Mouse (Mus musculus) lung, embryonic 16.5 days (tissue): ENCODE measurements around the gene Slc38a3. TPM values are rescaled to one million over a fixed set of nuclear protein-coding genes. Genes with fewer than 3 reads are reported as not detected.

ENCODE experiments used
- ATAC-seq: fragments of 200-750 bp; cut with Nextera tagmentation; 2 replicates; pipeline ENCODE4 v1.8.0; 2017; ENCODE audit warnings: low read depth, mild to moderate bottlenecking, moderate library complexity
- H3K27ac ChIP-seq: fragments of 300-500 bp; sonication (generic); 2 replicates; pipeline ENCODE4 v1.5.1; 2014; ENCODE audit warnings: mild to moderate bottlenecking, control low read depth, low read length
- H3K27me3 ChIP-seq: fragments of 300-500 bp; sonication (generic); 2 replicates; pipeline ENCODE4 v1.6.1; 2014; ENCODE audit warnings: low read depth, low read length, mixed read lengths; ENCODE audit not compliant: control insufficient read depth, insufficient read depth
- H3K36me3 ChIP-seq: fragments of 300-500 bp; sonication (generic); 2 replicates; pipeline ENCODE4 v1.6.1; 2014; ENCODE audit warnings: low read length; ENCODE audit not compliant: control insufficient read depth, insufficient read depth
- H3K4me1 ChIP-seq: fragments of 300-500 bp; sonication (generic); replicated peaks from 2 replicates; pipeline ENCODE4 v1.6.1; 2014; ENCODE audit warnings: low read length, mixed read lengths; ENCODE audit not compliant: control insufficient read depth, insufficient read depth
- H3K4me2 ChIP-seq: fragments of 300-500 bp; sonication (generic); 2 replicates; pipeline ENCODE4 v1.6.1; 2014; ENCODE audit warnings: low read depth, low read length, control low read depth
- H3K4me3 ChIP-seq: fragments of 300-500 bp; sonication (generic); 2 replicates; pipeline ENCODE4 v1.5.1; 2014; ENCODE audit warnings: mild to moderate bottlenecking, low read length, control low read depth
- H3K9ac ChIP-seq: fragments of 300-500 bp; sonication (generic); 2 replicates; pipeline ENCODE4 v1.6.1; 2014; ENCODE audit warnings: low read length, control low read depth
- H3K9me3 ChIP-seq: fragments of 300-500 bp; sonication (generic); 2 replicates; pipeline ENCODE4 v1.6.1; 2016; ENCODE audit warnings: low read length; ENCODE audit not compliant: control insufficient read depth
- WGBS: fragments of 180-500 bp; shearing (Covaris S2); extraction: QIAGEN DNeasy Blood & Tissue Kit; methylation state at CpG from one replicate; pipeline ENCODE4 v1.1.7; 2014; 5-methylcytosine and 5-hydroxymethylcytosine counted together
- polyA plus RNA-seq: library from polyadenylated mRNA; unstranded; fragments of >200 nt; fragmentation: Nextera tagmentation; extraction: Ambion mirVana; gene quantifications from 2 replicates; pipeline ENCODE4 v1.2.1, GENCODE M21; 2015

Slc38a3 gene
- polyA plus RNA-seq, 1 experiment from 2014 or later: 4.5 TPM

DNA sequence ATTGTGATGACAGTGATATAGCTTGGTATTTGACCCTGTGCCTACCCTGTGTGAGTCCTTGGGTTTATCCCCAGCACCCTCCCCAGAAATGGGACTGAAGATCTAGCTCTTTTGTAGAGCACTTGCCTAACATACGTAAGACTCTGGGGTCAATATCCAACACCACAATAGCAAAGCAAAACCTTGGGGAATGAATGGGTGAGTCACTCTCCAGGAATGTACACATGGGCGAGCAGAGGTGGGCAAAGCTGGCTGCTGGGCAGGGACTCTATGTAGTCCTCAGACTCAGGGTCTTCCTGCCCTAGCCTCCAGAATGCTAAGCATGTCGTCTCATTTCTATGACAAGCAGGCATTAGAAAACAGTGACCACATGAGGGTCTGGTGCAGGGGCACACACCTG lies 20.6 kb downstream of the Slc38a3 start:
- peaks cover 14% of the 10 kb centered on the region for H3K4me1 ChIP-seq
- ATAC-seq: no peak
- H3K27ac ChIP-seq: no peak overlapping the region
- no peaks in the 10 kb centered on the region for H3K27me3 ChIP-seq
- WGBS: 46% methylated on average over 3 of the region's 3 CpGs
- no peak overlapping the region for H3K9ac ChIP-seq
- no peak overlapping the region for H3K4me2 ChIP-seq
- no peaks in the 10 kb centered on the region for H3K36me3 ChIP-seq
- H3K4me3 ChIP-seq: no peak overlapping the region
- H3K9me3 ChIP-seq: no peaks in the 10 kb centered on the region

DNA sequence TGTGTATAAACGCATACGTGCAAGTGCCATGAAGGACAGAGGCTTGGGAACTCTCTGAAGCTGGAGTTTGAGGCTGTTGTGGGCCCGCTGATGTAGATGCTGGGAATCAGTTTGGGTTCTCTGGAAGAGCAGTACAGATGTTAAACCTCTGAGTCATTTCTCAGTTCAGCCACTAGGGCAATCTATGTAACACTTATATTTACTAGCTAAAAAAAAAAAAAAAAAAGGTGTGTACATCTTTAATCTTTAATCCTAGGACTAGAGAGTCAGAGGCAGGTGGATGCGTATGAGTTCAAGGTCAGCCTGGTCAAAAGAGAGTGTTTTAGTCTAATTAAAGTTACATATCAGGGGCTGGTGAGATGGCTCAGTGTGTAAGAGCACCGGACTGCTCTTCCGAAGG lies 22.4 kb downstream of the Slc38a3 start:
- no peak overlapping the region for H3K4me3 ChIP-seq
- no peak overlapping the region for H3K27ac ChIP-seq
- peaks cover 14% of the 10 kb centered on the region for H3K4me1 ChIP-seq
- ATAC-seq: no peak
- no peaks in the 10 kb centered on the region for H3K36me3 ChIP-seq
- H3K9me3 ChIP-seq: no peaks in the 10 kb centered on the region
- no peak overlapping the region for H3K4me2 ChIP-seq
- no peak overlapping the region for H3K9ac ChIP-seq
- WGBS: 72% methylated on average over 6 of the region's 6 CpGs
- no peaks in the 10 kb centered on the region for H3K27me3 ChIP-seq

DNA sequence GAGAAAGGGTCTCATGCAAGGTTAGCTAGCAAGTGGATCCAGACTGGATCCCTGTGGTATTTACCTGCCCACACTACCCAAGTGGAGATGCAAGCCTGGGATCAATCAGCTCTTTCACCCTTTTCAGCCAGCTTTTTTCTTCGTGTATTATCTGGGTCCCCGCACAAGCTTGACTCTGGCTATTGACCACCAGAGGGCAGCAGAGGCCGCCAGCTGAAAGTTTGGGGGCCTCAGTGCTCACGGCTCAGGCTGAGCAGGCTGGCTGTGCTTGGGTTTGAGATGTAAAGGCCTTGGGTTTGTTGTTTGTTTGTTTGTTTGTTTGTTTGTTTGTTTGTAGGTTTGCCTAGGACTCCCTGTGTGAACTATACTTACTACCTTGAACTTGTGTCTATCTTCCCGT lies 23.8 kb downstream of the Slc38a3 start:
- H3K27ac ChIP-seq: no peak overlapping the region
- peaks cover 14% of the 10 kb centered on the region for H3K4me1 ChIP-seq
- no peak overlapping the region for H3K4me3 ChIP-seq
- no peaks in the 10 kb centered on the region for H3K36me3 ChIP-seq
- H3K27me3 ChIP-seq: no peaks in the 10 kb centered on the region
- H3K9ac ChIP-seq: no peak overlapping the region
- WGBS: 14% methylated on average over 5 of the region's 5 CpGs
- H3K9me3 ChIP-seq: no peaks in the 10 kb centered on the region
- peak; percentile 73 for ATAC-seq
- no peak overlapping the region for H3K4me2 ChIP-seq

DNA sequence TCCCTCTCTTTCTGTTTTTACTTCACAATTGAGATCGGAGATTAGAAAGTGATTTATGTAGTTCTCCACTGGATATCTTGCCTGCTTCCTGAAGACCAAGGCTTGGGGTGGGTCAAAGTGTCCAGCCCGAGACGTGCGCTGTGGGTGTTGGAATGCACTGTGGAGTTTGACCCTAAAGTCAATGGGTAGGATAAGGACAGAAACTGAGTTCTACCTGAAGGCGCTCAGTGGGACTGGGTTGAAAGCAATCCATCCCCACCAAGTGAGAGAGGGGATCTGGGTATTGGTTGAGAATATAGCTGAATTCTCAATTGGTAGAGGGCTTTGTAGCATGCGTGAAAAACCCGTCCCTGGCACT lies 24.2 kb downstream of the Slc38a3 start:
- peak overlapping the region; percentile 61 for H3K4me2 ChIP-seq
- WGBS: 35% methylated on average over 7 of the region's 7 CpGs
- ATAC-seq: 0 out of 2 replicates have a peak, but pooled peaks have one; percentile 13
- H3K9ac ChIP-seq: peak overlapping the region; percentile 62
- H3K27ac ChIP-seq: no peak overlapping the region
- no peaks in the 10 kb centered on the region for H3K27me3 ChIP-seq
- H3K36me3 ChIP-seq: no peaks in the 10 kb centered on the region
- H3K4me1 ChIP-seq: peaks cover 14% of the 10 kb centered on the region
- no peaks in the 10 kb centered on the region for H3K9me3 ChIP-seq
- H3K4me3 ChIP-seq: peak overlapping the region; percentile 44

DNA sequence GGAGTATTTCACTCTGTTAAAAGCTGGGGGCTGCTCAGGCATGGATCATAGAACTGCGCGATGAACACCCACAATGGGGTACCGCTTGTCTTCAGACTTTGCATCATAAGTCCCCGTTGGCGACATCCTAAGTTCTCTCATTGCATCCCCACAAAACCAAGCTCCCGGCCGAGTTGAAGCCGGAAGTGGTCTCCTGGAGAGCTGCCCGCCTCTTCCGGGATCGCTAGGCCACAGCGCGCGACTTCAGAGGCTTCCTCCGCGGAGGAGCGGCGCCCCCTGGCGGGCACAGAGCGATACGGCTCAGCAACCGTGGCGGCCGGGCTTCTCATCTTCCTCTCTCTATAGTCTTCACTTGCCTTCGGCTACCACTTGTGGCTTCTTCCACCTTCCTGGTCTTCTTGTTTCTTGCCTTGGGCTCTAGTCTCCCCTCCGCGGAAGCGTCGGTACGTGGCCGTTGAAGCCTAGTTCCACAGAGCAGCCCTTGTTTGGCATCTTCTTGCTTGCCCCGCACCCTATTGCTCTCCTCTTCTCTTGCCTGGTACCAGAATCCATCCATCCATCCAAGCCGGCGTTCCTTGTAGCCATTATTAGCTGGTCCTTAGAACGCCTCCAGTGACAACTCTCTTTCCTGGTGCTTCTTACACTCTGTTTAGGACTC lies 24.7 kb downstream of the Slc38a3 start:
- Histone ChIP-seq H3K36me3 (no peaks in the 10 kb centered on the region), H3K9ac (peak overlapping the region; percentile 65), H3K9me3 (no peaks in the 10 kb centered on the region), H3K27me3 (no peaks in the 10 kb centered on the region), H3K4me3 (peak overlapping the region; percentile 44), H3K4me2 (peak overlapping the region; percentile 61), H3K4me1 (peaks cover 13% of the 10 kb centered on the region), H3K27ac (no peak overlapping the region; the same call in 1 of the 2 replicates)
- 4% methylated on average over 35 of the region's 35 CpGs for WGBS
- ATAC-seq: peak; percentile 90

DNA sequence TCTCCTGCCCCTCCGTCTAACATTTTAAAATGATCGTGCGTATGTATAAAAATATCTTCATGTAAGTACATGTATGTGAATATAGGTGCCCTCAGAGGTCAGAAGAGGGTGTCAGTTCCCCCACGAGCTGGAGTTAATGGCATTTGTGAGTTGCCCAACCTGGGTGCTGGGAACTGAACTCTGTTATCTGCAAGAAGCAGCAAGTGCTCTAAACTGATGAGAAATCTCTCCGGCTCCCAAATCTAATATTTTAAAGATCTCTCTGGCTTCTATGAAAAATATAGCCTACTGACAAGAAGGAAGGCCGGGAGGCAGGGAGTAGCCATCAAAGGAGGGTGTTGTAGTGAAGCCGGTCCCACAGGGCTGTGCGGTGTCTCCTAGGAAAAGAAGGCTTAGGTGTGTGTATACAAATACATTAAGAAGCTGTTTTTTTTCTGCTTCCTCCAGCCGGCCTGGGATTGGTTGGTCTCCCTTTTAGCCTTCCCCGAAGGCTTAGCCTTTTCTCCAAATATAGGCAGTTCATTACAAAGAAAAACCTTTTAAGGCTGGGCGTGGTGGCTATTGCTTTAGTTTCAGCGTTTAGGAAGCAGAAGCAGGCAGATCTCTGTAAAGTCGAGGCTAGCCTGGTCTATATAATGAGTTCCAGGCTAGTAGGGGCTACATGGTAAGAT lies 25.7 kb downstream of the Slc38a3 start:
- no peaks in the 10 kb centered on the region for H3K36me3 ChIP-seq
- no peak for ATAC-seq
- no peaks in the 10 kb centered on the region for H3K9me3 ChIP-seq
- 88% methylated on average over 13 of the region's 13 CpGs for WGBS
- no peaks in the 10 kb centered on the region for H3K27me3 ChIP-seq
- no peak overlapping the region for H3K9ac ChIP-seq
- H3K4me1 ChIP-seq: peaks cover 8% of the 10 kb centered on the region; the same call in 1 of the 2 replicates
- H3K4me3 ChIP-seq: no peak overlapping the region
- peak overlapping the region; percentile 61; the same call in 1 of the 2 replicates for H3K4me2 ChIP-seq
- no peak overlapping the region for H3K27ac ChIP-seq

DNA sequence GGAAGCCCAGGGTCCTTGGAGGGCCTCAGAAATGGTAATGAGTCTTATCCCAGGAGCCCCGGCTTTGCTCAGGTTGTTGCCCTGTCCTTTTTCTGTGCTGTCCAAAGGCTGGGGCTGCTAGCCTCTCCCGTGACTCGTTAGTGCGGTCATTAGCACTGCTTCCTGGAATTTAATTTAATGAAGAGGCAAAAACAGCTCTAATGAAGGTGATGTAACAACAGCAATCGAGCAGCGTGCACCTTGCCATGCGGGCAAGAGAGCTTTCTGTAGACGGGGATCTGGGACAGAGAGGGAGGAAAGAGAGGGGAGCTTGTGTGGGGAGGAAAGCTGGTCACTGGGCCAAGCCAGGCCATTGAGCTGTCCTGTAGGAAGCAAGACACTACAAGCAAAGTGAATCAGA lies 27.7 kb downstream of the Slc38a3 start:
- no peak overlapping the region for H3K9ac ChIP-seq
- no peak overlapping the region for H3K27ac ChIP-seq
- no peak overlapping the region for H3K4me3 ChIP-seq
- H3K36me3 ChIP-seq: no peaks in the 10 kb centered on the region
- no peak for ATAC-seq
- WGBS: 69% methylated on average over 8 of the region's 8 CpGs
- H3K4me1 ChIP-seq: peaks cover 8% of the 10 kb centered on the region; the same call in 1 of the 2 replicates
- no peaks in the 10 kb centered on the region for H3K27me3 ChIP-seq
- no peaks in the 10 kb centered on the region for H3K9me3 ChIP-seq
- no peak overlapping the region for H3K4me2 ChIP-seq

DNA sequence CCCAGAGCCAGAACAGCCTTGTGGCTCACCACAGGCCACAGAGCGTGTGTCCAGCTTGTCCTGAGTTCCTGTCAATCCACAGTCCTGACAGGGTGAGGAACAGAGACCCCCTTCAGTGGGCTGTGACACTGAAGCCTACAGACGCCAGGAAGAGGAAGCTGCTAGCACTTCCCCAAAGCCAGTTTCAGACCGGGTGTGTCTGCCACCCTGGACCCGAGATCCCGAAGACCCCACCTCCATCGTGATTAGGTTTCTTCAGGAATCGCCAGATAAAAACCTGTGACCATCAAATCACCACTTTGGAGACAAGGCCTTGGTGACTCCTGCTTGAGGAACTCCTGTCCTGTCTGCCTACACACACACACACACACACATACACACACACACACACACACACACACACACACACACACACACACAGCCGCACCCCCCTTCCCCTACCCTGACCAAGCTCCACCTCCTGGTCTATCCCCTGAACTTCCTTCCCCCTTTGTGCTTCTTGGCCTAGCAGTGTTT lies 29.0 kb downstream of the Slc38a3 start:
- no peak overlapping the region for H3K27ac ChIP-seq

DNA sequence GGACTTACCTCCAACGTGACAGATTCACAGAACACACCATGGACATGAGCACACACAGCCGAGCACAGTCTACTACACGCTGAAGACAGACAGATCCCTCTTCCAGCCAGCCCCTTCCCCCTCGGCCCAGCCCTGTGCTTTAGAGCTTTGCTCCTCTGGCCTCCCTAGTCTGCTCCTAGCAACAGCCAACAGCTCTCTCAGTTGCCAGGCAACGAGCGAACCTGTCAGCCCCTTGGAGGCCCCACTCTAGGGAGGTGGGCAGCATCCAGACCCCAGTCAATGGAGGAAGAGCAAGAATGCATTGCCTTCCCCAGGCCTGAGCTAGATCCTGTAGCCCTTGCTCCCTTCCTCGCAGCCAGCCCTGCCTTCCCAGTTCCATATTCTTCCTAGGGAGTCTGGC lies 32.3 kb downstream of the Slc38a3 start:
- H3K9ac ChIP-seq: no peak overlapping the region
- no peak for ATAC-seq
- H3K36me3 ChIP-seq: no peaks in the 10 kb centered on the region
- no peaks in the 10 kb centered on the region for H3K27me3 ChIP-seq
- H3K4me2 ChIP-seq: no peak overlapping the region
- H3K9me3 ChIP-seq: no peaks in the 10 kb centered on the region
- H3K4me3 ChIP-seq: no peak overlapping the region
- H3K4me1 ChIP-seq: peaks cover 17% of the 10 kb centered on the region
- no peak overlapping the region for H3K27ac ChIP-seq
- WGBS: 18% methylated on average over 7 of the region's 7 CpGs

More for the DNA sequence above, 29.0 kb downstream of the Slc38a3 start:
- Histone ChIP-seq H3K27me3 (no peaks in the 10 kb centered on the region), H3K36me3 (no peaks in the 10 kb centered on the region), H3K4me3 (no peak overlapping the region), H3K9me3 (no peaks in the 10 kb centered on the region), H3K4me2 (no peak overlapping the region), H3K4me1 (peaks cover 14% of the 10 kb centered on the region), H3K9ac (no peak overlapping the region)
- WGBS: 31% methylated on average over 8 of the region's 8 CpGs
- ATAC-seq: no peak
